Mouse (Mus musculus): ENCODE results near the gene Psmb8.
A peak's percentile ranks its signal among the peaks of the same experiment; 100 is the strongest.
"Not testable (repeated sequence)": the region's sequence is repeated elsewhere in the genome, so short reads cannot be mapped to it uniquely, and the experiment has no call there.

Gene Psmb8

GRCm38 (mm10) chr17:34211746-34212365 is 14.3 kb downstream of the Psmb8 start:
- no peak for DNase-seq (ENCODE audit: low spot score)

- DNase-seq (ENCODE audit: low spot score) = no peak
Measured at GRCm38 (mm10) chr17:34213936-34214335, 16.4 kb downstream of the Psmb8 start.

- DNase-seq (ENCODE audit: low spot score) = no peak
Measured at GRCm38 (mm10) chr17:34215176-34215575, 17.7 kb downstream of the Psmb8 start.

- no peak for DNase-seq (ENCODE audit: low spot score)
Measured at GRCm38 (mm10) chr17:34217216-34217928, 19.9 kb downstream of the Psmb8 start.

GRCm38 (mm10) chr17:34217986-34218385 is 20.5 kb downstream of the Psmb8 start:
- no peak for DNase-seq (ENCODE audit: low spot score)

GRCm38 (mm10) chr17:34218675-34219074 is 21.2 kb downstream of the Psmb8 start:
- no peak for DNase-seq (ENCODE audit: low spot score)

- peak; percentile 33 for DNase-seq (ENCODE audit: low spot score)
Measured at GRCm38 (mm10) chr17:34219096-34219495, 21.6 kb downstream of the Psmb8 start.

- DNase-seq (ENCODE audit: low spot score) = not testable (repeated sequence)
Measured at GRCm38 (mm10) chr17:34219801-34220200, 22.3 kb downstream of the Psmb8 start.

- DNase-seq (ENCODE audit: low spot score) = not testable (repeated sequence)
Measured at GRCm38 (mm10) chr17:34220401-34220800, 22.9 kb downstream of the Psmb8 start.

GRCm38 (mm10) chr17:34224816-34225215 is 27.3 kb downstream of the Psmb8 start:
- DNase-seq (ENCODE audit: low spot score) = no peak

- DNase-seq (ENCODE audit: low spot score) = no peak
Measured at GRCm38 (mm10) chr17:34225426-34225825, 27.9 kb downstream of the Psmb8 start.

- not testable (repeated sequence) for DNase-seq (ENCODE audit: low spot score)
Measured at GRCm38 (mm10) chr17:34225911-34226310, 28.4 kb downstream of the Psmb8 start.

- not testable (repeated sequence) for DNase-seq (ENCODE audit: low spot score)
Measured at GRCm38 (mm10) chr17:34230971-34231370, 33.5 kb downstream of the Psmb8 start.

GRCm38 (mm10) chr17:34232021-34232420 is 34.5 kb downstream of the Psmb8 start:
- not testable (repeated sequence) for DNase-seq (ENCODE audit: low spot score)

- DNase-seq (ENCODE audit: low spot score) = peak; percentile 70
Measured at GRCm38 (mm10) chr17:34234926-34235325, 37.4 kb downstream of the Psmb8 start.

- DNase-seq (ENCODE audit: low spot score) = no peak
Measured at GRCm38 (mm10) chr17:34236691-34237090, 39.2 kb downstream of the Psmb8 start.

- DNase-seq (ENCODE audit: low spot score) = no peak
Measured at GRCm38 (mm10) chr17:34237741-34238140, 40.2 kb downstream of the Psmb8 start.

- no peak for DNase-seq (ENCODE audit: low spot score)
Measured at GRCm38 (mm10) chr17:34238706-34239105, 41.2 kb downstream of the Psmb8 start, which contains the start of gene H2-Ob. TSS of gene H2-Ob (plus strand) at chr17:34238903.

GRCm38 (mm10) chr17:34239601-34240041 is 42.1 kb downstream of the Psmb8 start:
- DNase-seq (ENCODE audit: low spot score) = no peak

GRCm38 (mm10) chr17:34240366-34240765 is 42.8 kb downstream of the Psmb8 start:
- no peak for DNase-seq (ENCODE audit: low spot score)

- DNase-seq (ENCODE audit: low spot score) = no peak
Measured at GRCm38 (mm10) chr17:34240916-34241315, 43.4 kb downstream of the Psmb8 start.

GRCm38 (mm10) chr17:34244656-34245055 is 47.1 kb downstream of the Psmb8 start:
- DNase-seq (ENCODE audit: low spot score) = no peak

- no peak for DNase-seq (ENCODE audit: low spot score)
Measured at GRCm38 (mm10) chr17:34247047-34247446, 49.5 kb downstream of the Psmb8 start.

Data from urinary bladder, postnatal 25 days (tissue).